Mouse (Mus musculus) megakaryocyte, embryonic 14.5 days (primary cell): ENCODE data around the gene Zfp384.

Experiments used
- FLI1 ChIP-seq: IDR thresholded peaks from 2 replicates; pipeline ENCODE4 v1.6.1; 2012; ENCODE audit warnings: low read length, inconsistent platforms, mixed read lengths
- GATA1 ChIP-seq: IDR thresholded peaks from 3 replicates; pipeline ENCODE4 v1.6.1; 2012; ENCODE audit warnings: mixed read lengths, low read length, inconsistent platforms, borderline replicate concordance

GRCm38 (mm10) chr6:125061493-125061892 lies 52.5 kb downstream of the Zfp384 start:
- no peak for TF ChIP-seq GATA1
- no peak for TF ChIP-seq FLI1
